Mouse (Mus musculus): ENCODE results near the gene Slc9c1.

GRCm38 (mm10) chr16:45623230-45623629 is 88.1 kb downstream of the Slc9c1 start:
- TF ChIP-seq POLR2A (IDR thresholded peaks at IDR 0.05; ENCODE audit: control insufficient read depth, low read depth, low read length): no peak
- no peak for TF ChIP-seq CTCF (IDR thresholded peaks at IDR 0.05; ENCODE audit: control insufficient read depth, insufficient read depth, insufficient replicate concordance, low read depth, low read length)

All from testis, adult 2 months (tissue).